Mouse (Mus musculus) granulocyte monocyte progenitor cell, adult 5-6 weeks (primary cell): ENCODE data around the gene Mns1. TPM values are rescaled to one million over a fixed set of nuclear protein-coding genes. Genes with fewer than 3 reads are reported as not detected.
"Not testable (repeated sequence)": the region's sequence is repeated elsewhere in the genome, so short reads cannot be mapped to it uniquely, and the experiment has no call there.

Experiments
- ATAC-seq: replicated peaks from 2 replicates; pipeline ENCODE4 v1.8.0; 2016; ENCODE audit warnings: mild to moderate bottlenecking, moderate TSS enrichment, inconsistent platforms; ENCODE audit not compliant: poor library complexity, severe bottlenecking
- total RNA-seq, 2 experiments: library from RNA; stranded (forward) in 1 of 2; stranded (reverse) in 1 of 2; fragments of 200-712, 200-1000 nt in 1 of 2; fragments of >200 nt in 1 of 2; fragmentation: Nextera tagmentation in 1 of 2; gene quantifications; 2 replicates each; pipeline ENCODE4 v1.2.3; 2014 to 2017

Gene Mns1
- total RNA-seq, 2 experiments from 2014 or later, result 32.6 to 54.5 TPM

GRCm38 (mm10) chr9:72422753-72423152, 15.1 kb upstream of the Mns1 start:
- ATAC-seq, result no peak

GRCm38 (mm10) chr9:72425300-72425850, 12.4 kb upstream of the Mns1 start:
- ATAC-seq, result no peak

- no peak for ATAC-seq
Observed at GRCm38 (mm10) chr9:72427861-72428260, 9.9 kb upstream of the Mns1 start.

GRCm38 (mm10) chr9:72434876-72435275, 2.9 kb upstream of the Mns1 start:
- ATAC-seq, result no peak

GRCm38 (mm10) chr9:72438749-72439148, 938 bp downstream of the Mns1 start:
- no peak for ATAC-seq

GRCm38 (mm10) chr9:72440358-72440757, 2.5 kb downstream of the Mns1 start:
- no peak for ATAC-seq

GRCm38 (mm10) chr9:72440948-72441926, 3.4 kb downstream of the Mns1 start:
- ATAC-seq, result no peak

GRCm38 (mm10) chr9:72441927-72442715, 4.3 kb downstream of the Mns1 start:
- ATAC-seq, result no peak

GRCm38 (mm10) chr9:72448026-72448425, 10.2 kb downstream of the Mns1 start:
- ATAC-seq, result peak; percentile 63

- ATAC-seq, result peak; percentile 89
Observed at GRCm38 (mm10) chr9:72449367-72449766, 11.6 kb downstream of the Mns1 start.

- no peak for ATAC-seq
Observed at GRCm38 (mm10) chr9:72449841-72450240, 12.0 kb downstream of the Mns1 start.

- ATAC-seq, result no peak
Observed at GRCm38 (mm10) chr9:72450363-72450762, 12.6 kb downstream of the Mns1 start.

- ATAC-seq, result no peak
Observed at GRCm38 (mm10) chr9:72451111-72451510, 13.3 kb downstream of the Mns1 start.

GRCm38 (mm10) chr9:72454281-72454680, 16.5 kb downstream of the Mns1 start:
- ATAC-seq, result not testable (repeated sequence)

GRCm38 (mm10) chr9:72456374-72456773, 18.6 kb downstream of the Mns1 start:
- no peak for ATAC-seq

GRCm38 (mm10) chr9:72458233-72458632, 20.4 kb downstream of the Mns1 start:
- ATAC-seq, result peak; percentile 80

GRCm38 (mm10) chr9:72459703-72460102, 21.9 kb downstream of the Mns1 start:
- ATAC-seq, result no peak

GRCm38 (mm10) chr9:72460767-72461166, 23.0 kb downstream of the Mns1 start:
- peak; percentile 62 for ATAC-seq

- no peak for ATAC-seq
Observed at GRCm38 (mm10) chr9:72462427-72462826, 24.6 kb downstream of the Mns1 start.

- peak; percentile 24; the same call in 1 of the 2 replicates for ATAC-seq
Observed at GRCm38 (mm10) chr9:72464806-72465205, 27.0 kb downstream of the Mns1 start.

GRCm38 (mm10) chr9:72465754-72466181, 28.0 kb downstream of the Mns1 start:
- peak; percentile 66 for ATAC-seq
